ENCODE assay signal across 8 mouse cellular contexts in genomic region chr14:24490468-24491265, GRCm38 (mm10). TPM values are rescaled to one million over a fixed set of nuclear protein-coding genes. Genes with fewer than 3 reads are reported as not detected.
A peak's percentile ranks its signal among the peaks of the same experiment; 100 is the strongest.
DNase-seq lines count a peak whose midpoint lies in the region; ATAC-seq and TF ChIP-seq lines count a peak whose summit lies in the region.

No protein-coding gene starts in this region.

- H3K36me3 ChIP-seq in CH12.LX (replicated peaks in 1 of 2; ENCODE audit: control insufficient read depth in 1 of 2, insufficient read depth in 1 of 2, low read length in 1 of 2): peaks cover 32 to 43% of the 10 kb centered on the region in 2 experiments
- peaks cover 21% of the 10 kb centered on the region; the same call in 1 of the 2 replicates for H3K36me3 ChIP-seq in forebrain, embryonic 11.5 days (ENCODE audit: control insufficient read depth, insufficient read depth, low read length)
- peaks cover 31% of the 10 kb centered on the region for H3K36me3 ChIP-seq in heart, embryonic 16.5 days (ENCODE audit: control insufficient read depth, insufficient read depth)
- H3K36me3 ChIP-seq in liver, embryonic 15.5 days (replicated peaks): peaks cover 38% of the 10 kb centered on the region
- H3K36me3 ChIP-seq in neural tube, embryonic 12.5 days: peaks cover 37% of the 10 kb centered on the region

- TF ChIP-seq EP300 in CH12.LX (IDR thresholded peaks at IDR 0.05; ENCODE audit: low read length): no peak

- peak overlapping the region; percentile 87 to 99 (median 98) for H3K4me3 ChIP-seq in CH12.LX (replicated peaks in 1 of 3; ENCODE audit: low read depth in 2 of 3, low read length in 2 of 3, poor library complexity in 1 of 3)
- peak overlapping the region; percentile 70 for H3K4me3 ChIP-seq in forebrain, embryonic 11.5 days (ENCODE audit: low read depth, low read length)
- H3K4me3 ChIP-seq in heart, embryonic 16.5 days (ENCODE audit: low read length): peak overlapping the region; percentile 88
- peak overlapping the region; percentile 88 for H3K4me3 ChIP-seq in liver, embryonic 15.5 days (replicated peaks)
- peak overlapping the region; percentile 79 for H3K4me3 ChIP-seq in neural tube, embryonic 12.5 days

- TF ChIP-seq CTCF in CH12.LX (conservative IDR thresholded peaks at IDR 0.05 in 1 of 2, IDR thresholded peaks at IDR 0.05 in 1 of 2; ENCODE audit: low read depth in 2 of 2, low read length in 2 of 2): no peak

- peak; percentile 98 for TF ChIP-seq POLR2A in CH12.LX (IDR thresholded peaks at IDR 0.05; ENCODE audit: low read depth, low read length)

- no peak overlapping the region for H3K4me2 ChIP-seq in CH12.LX (ENCODE audit: insufficient read depth, low read depth, poor library complexity, severe bottlenecking)
- H3K4me2 ChIP-seq in forebrain, embryonic 11.5 days (ENCODE audit: low read depth, low read length, severe bottlenecking): peak overlapping the region; percentile 58
- peak overlapping the region; percentile 90 for H3K4me2 ChIP-seq in heart, embryonic 16.5 days (ENCODE audit: low read depth, low read length)
- peak overlapping the region; percentile 79 for H3K4me2 ChIP-seq in liver, embryonic 15.5 days
- H3K4me2 ChIP-seq in neural tube, embryonic 12.5 days (replicated peaks): peak overlapping the region; percentile 88

- no peaks in the 10 kb centered on the region for H3K9me3 ChIP-seq in CH12.LX (replicated peaks; ENCODE audit: low read length)
- H3K9me3 ChIP-seq in forebrain, embryonic 11.5 days (ENCODE audit: control insufficient read depth, low read length): no peaks in the 10 kb centered on the region
- no peaks in the 10 kb centered on the region for H3K9me3 ChIP-seq in heart, embryonic 16.5 days (replicated peaks; ENCODE audit: control insufficient read depth, low read length)
- no peaks in the 10 kb centered on the region for H3K9me3 ChIP-seq in liver, embryonic 15.5 days (replicated peaks)
- H3K9me3 ChIP-seq in neural tube, embryonic 12.5 days: no peaks in the 10 kb centered on the region

- in situ Hi-C loops in CH12.LX (cut with MboI; ENCODE audit: low pct_ligation_motif_present, low pct_unique_long_range_greater_than_20kb, low sequenced_read_pairs): loop anchor here (25.0 kb wide), 2 partner anchors 972 to 1122 kb away; partner anchors contain the start of gene Zmiz1

- DNase-seq in CH12.LX (ENCODE audit: extremely low read depth): peak; percentile 91
- peak; percentile 85 for DNase-seq in c-Kit-positive CD71-positive TER-119-negative erythroid progenitor cells, embryonic 14.5 days (ENCODE audit: low read depth)
- DNase-seq in forebrain, embryonic 11.5 days (ENCODE audit: low spot score): peak; percentile 99
- DNase-seq in kidney, postnatal 36 days: peak; percentile 98
- peak; percentile 96 for DNase-seq in telencephalon, adult 2 months (ENCODE audit: low read depth, low spot score)

- peak overlapping the region; percentile 99 for H3K9ac ChIP-seq in CH12.LX (ENCODE audit: insufficient read depth, low read depth)
- peak overlapping the region; percentile 99 for H3K9ac ChIP-seq in forebrain, embryonic 11.5 days (ENCODE audit: low read length)
- H3K9ac ChIP-seq in heart, embryonic 16.5 days (ENCODE audit: low read length): peak overlapping the region; percentile 93
- H3K9ac ChIP-seq in liver, embryonic 15.5 days: peak overlapping the region; percentile 90
- H3K9ac ChIP-seq in neural tube, embryonic 12.5 days: peak overlapping the region; percentile 94

- peaks cover 7 to 31% of the 10 kb centered on the region in 2 experiments for H3K4me1 ChIP-seq in CH12.LX (ENCODE audit: control insufficient read depth in 1 of 2, insufficient read depth in 2 of 2)
- peaks cover 16% of the 10 kb centered on the region; the same call in 1 of the 2 replicates for H3K4me1 ChIP-seq in forebrain, embryonic 11.5 days (replicated peaks; ENCODE audit: control insufficient read depth, insufficient read depth, low read length)
- peaks cover 45% of the 10 kb centered on the region for H3K4me1 ChIP-seq in heart, embryonic 16.5 days (ENCODE audit: control insufficient read depth, insufficient read depth, low read length)
- peaks cover 46% of the 10 kb centered on the region for H3K4me1 ChIP-seq in liver, embryonic 15.5 days (replicated peaks)
- peaks cover 34% of the 10 kb centered on the region for H3K4me1 ChIP-seq in neural tube, embryonic 12.5 days

- H3K27ac ChIP-seq in CH12.LX (ENCODE audit: insufficient read depth, low read depth): peak overlapping the region; percentile 59
- H3K27ac ChIP-seq in forebrain, embryonic 11.5 days (ENCODE audit: low read depth, low read length): peak overlapping the region; percentile 43
- peak overlapping the region; percentile 76 for H3K27ac ChIP-seq in heart, embryonic 16.5 days (ENCODE audit: low read length)
- H3K27ac ChIP-seq in liver, embryonic 15.5 days (replicated peaks): peak overlapping the region; percentile 74
- H3K27ac ChIP-seq in neural tube, embryonic 12.5 days: peak overlapping the region; percentile 57

- dilution Hi-C loops in CH12.LX (cut with MboI; ENCODE audit: extremely low pct_ligation_motif_present, extremely low pct_unique_long_range_greater_than_20kb, low sequenced_read_pairs): no loop called here

- no peak for TF ChIP-seq RAD21 in CH12.LX (IDR thresholded peaks at IDR 0.05; ENCODE audit: low read depth, low read length)

- 1% methylated on average over 63 of the region's 64 CpGs for WGBS in forebrain, embryonic 11.5 days
- WGBS in heart, embryonic 16.5 days: under 1% methylated on average over 64 of the region's 64 CpGs
- WGBS in liver, embryonic 15.5 days (ENCODE audit: insufficient replicate concordance): under 1% methylated on average over 64 of the region's 64 CpGs
- 1% methylated on average over 64 of the region's 64 CpGs for WGBS in neural tube, embryonic 12.5 days

- H3K79me2 ChIP-seq in CH12.LX (replicated peaks; ENCODE audit: control insufficient read depth, extremely low read depth, insufficient read depth, poor library complexity, severe bottlenecking): peaks cover 58% of the 10 kb centered on the region

- peak; percentile 93 for ATAC-seq in forebrain, embryonic 11.5 days (replicated peaks; ENCODE audit: low FRiP score)
- ATAC-seq in heart, embryonic 16.5 days (replicated peaks; ENCODE audit: extremely low read depth, insufficient read depth, low FRiP score): peak; percentile 91
- ATAC-seq in liver, embryonic 15.5 days (ENCODE audit: insufficient read depth): peak; percentile 90
- ATAC-seq in neural tube, embryonic 12.5 days (ENCODE audit: low FRiP score, low read depth): peak; percentile 90

- no peaks in the 10 kb centered on the region for H3K27me3 ChIP-seq in CH12.LX (replicated peaks)
- H3K27me3 ChIP-seq in forebrain, embryonic 11.5 days (ENCODE audit: control insufficient read depth, insufficient read depth, low read length): no peaks in the 10 kb centered on the region
- no peaks in the 10 kb centered on the region for H3K27me3 ChIP-seq in heart, embryonic 16.5 days (ENCODE audit: control insufficient read depth, insufficient read depth, low read length)
- no peaks in the 10 kb centered on the region for H3K27me3 ChIP-seq in liver, embryonic 15.5 days
- no peaks in the 10 kb centered on the region for H3K27me3 ChIP-seq in neural tube, embryonic 12.5 days (replicated peaks)

TF ChIP-seq in CH12.LX, 34 proteins besides CTCF, POLR2A, EP300 and RAD21 (continues in another document):
- TF ChIP-seq ZNF384 (IDR thresholded peaks at IDR 0.05; ENCODE audit: low read depth, low read length) (no peak), BHLHE40 (IDR thresholded peaks at IDR 0.05; ENCODE audit: low read depth, low read length) (peak; percentile 20; the same call in 1 of the 2 replicates), ZKSCAN1 (IDR thresholded peaks at IDR 0.05; ENCODE audit: borderline replicate concordance, low read depth, low read length) (no peak), MAZ (IDR thresholded peaks at IDR 0.05; ENCODE audit: low read depth, low read length) (no peak), PAX5 (IDR thresholded peaks at IDR 0.05; ENCODE audit: low read length) (no peak), NELFE (IDR thresholded peaks at IDR 0.05; ENCODE audit: low read depth, low read length) (peak; percentile 99), CHD2 (IDR thresholded peaks at IDR 0.05; ENCODE audit: low read length) (0 out of 2 replicates have a peak, but pooled peaks have one; percentile 15), SMC3 (IDR thresholded peaks at IDR 0.05; ENCODE audit: low read depth, low read length) (no peak), MAFK (IDR thresholded peaks at IDR 0.05; ENCODE audit: insufficient replicate concordance, low read length) (no peak), GABPA (IDR thresholded peaks at IDR 0.05; ENCODE audit: insufficient replicate concordance, low read depth, low read length) (no peak), HCFC1 (IDR thresholded peaks at IDR 0.05; ENCODE audit: low read depth, low read length) (peak; percentile 80), NRF1 (IDR thresholded peaks at IDR 0.05; ENCODE audit: low read depth, low read length) (no peak; the same call in 1 of the 2 replicates), USF2 (conservative IDR thresholded peaks at IDR 0.05; ENCODE audit: low read depth, low read length) (no peak), USF1 (IDR thresholded peaks at IDR 0.05; ENCODE audit: low read depth, low read length) (no peak), IRF4 (IDR thresholded peaks at IDR 0.05; ENCODE audit: low read depth, low read length) (0 out of 2 replicates have a peak, but pooled peaks have one; percentile 6), UBTF (IDR thresholded peaks at IDR 0.05; ENCODE audit: low read depth, low read length) (no peak), TBP (conservative IDR thresholded peaks at IDR 0.05; ENCODE audit: low read depth, low read length) (peak; percentile 97)

RNA-seq across cellular contexts. Expression of gene Rps24, which starts 3.7 kb away (rescaled TPM):
- total RNA-seq in CH12.LX (2012; rRNA removed) (2,823 and 3,216 TPM in 2 replicates), CH12.LX (2014; rRNA removed) (7,057 and 7,430 TPM in 2 replicates)
- 3,420 and 4,075 TPM in 2 replicates for polyA plus RNA-seq in CH12.LX (2012; ENCODE audit: insufficient read length, low read depth)
- polyA plus RNA-seq in forebrain, embryonic 11.5 days (2014; fragmentation: Nextera tagmentation; extraction: Ambion mirVana): 939 and 1,035 TPM in 2 replicates
- polyA plus RNA-seq in heart, embryonic 16.5 days (2015; fragmentation: Nextera tagmentation; extraction: Ambion mirVana): 463 and 565 TPM in 2 replicates
- 313 and 420 TPM in 2 replicates for polyA plus RNA-seq in liver, embryonic 15.5 days (2015; fragmentation: Nextera tagmentation; extraction: Ambion mirVana)
- polyA plus RNA-seq in neural tube, embryonic 12.5 days (2016; fragmentation: Nextera tagmentation; extraction: Ambion mirVana): 871 and 874 TPM in 2 replicates

RNA-seq across cellular contexts. Expression of gene Polr3a, which starts 3.8 kb away (rescaled TPM):
- total RNA-seq in CH12.LX (2012; rRNA removed) (15.9 and 17.0 TPM in 2 replicates), CH12.LX (2014; rRNA removed) (10.8 and 11.6 TPM in 2 replicates)
- polyA plus RNA-seq in CH12.LX (2012; ENCODE audit: insufficient read length, low read depth): 18.4 and 18.9 TPM in 2 replicates
- 20.1 and 21.1 TPM in 2 replicates for polyA plus RNA-seq in forebrain, embryonic 11.5 days (2014; fragmentation: Nextera tagmentation; extraction: Ambion mirVana)
- polyA plus RNA-seq in heart, embryonic 16.5 days (2015; fragmentation: Nextera tagmentation; extraction: Ambion mirVana): 13.3 and 14.1 TPM in 2 replicates
- polyA plus RNA-seq in liver, embryonic 15.5 days (2015; fragmentation: Nextera tagmentation; extraction: Ambion mirVana): 5.9 and 6.5 TPM in 2 replicates
- 20.8 and 21.9 TPM in 2 replicates for polyA plus RNA-seq in neural tube, embryonic 12.5 days (2016; fragmentation: Nextera tagmentation; extraction: Ambion mirVana)

Comparison
In these comparisons a context has a peak if more than half of its experiments do, and no peak if none do; other contexts are left out.
1. Peak in every context shown above with its lines: DNase-seq, ATAC-seq, H3K4me3 ChIP-seq and H3K27ac ChIP-seq.